Mouse (Mus musculus) CD4-positive naive resting alpha-beta T cell, adult 57 days (primary cell): ENCODE results near the gene Rpp14. TPM values are rescaled to one million over a fixed set of nuclear protein-coding genes. Genes with fewer than 3 reads are reported as not detected.

ENCODE experiments used
- total RNA-seq: library from RNA; stranded (reverse); gene quantifications from one replicate; pipeline ENCODE4 v1.2.4, GENCODE M21; 2023

The Rpp14 gene
- 10.1 TPM for total RNA-seq

DNA sequence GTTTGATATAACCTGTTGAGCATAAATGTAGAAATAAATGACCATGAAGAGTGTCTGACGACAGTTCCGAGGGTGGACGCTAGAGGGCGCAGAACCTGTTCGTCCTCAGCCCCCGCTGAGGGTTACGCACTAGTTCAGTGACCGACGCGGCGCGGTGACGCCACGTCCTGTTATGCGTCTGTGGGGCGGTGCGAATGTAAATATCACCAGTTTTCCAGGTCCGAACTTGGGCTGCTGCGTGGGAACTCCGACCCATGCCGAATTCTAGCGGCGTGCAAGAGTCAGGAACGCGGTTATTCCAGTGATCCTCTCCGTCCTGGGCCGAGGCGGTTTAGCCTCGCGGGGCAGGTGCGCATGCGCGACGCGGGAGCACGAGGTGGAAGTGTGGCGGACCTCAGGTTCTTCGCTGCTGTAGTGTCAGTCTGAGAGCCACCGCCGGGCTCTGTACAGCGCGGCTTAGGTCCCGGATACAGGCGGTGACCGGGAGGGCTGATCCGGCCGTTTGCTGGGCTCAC is at the start of gene Rpp14:
Gene Rpp14 (plus strand): TSS at position 203 of the 515 bp plus-strand sequence.

GRCm38 (mm10) chr14:8097978-8098686 is 18.0 kb downstream of the Rpp14 start, which contains the start of gene Pxk:
Gene Pxk (plus strand): TSS chr14:8098211.

Other genes starting within 250 kb of the Rpp14 start
- gene Gm45521, start 123.1 kb upstream of the Rpp14 start, total RNA-seq: not detected
- 2.3 TPM for gene Dnase1l3, start 85.8 kb upstream of the Rpp14 start, total RNA-seq
- 13.6 TPM for gene Abhd6, start 77.5 kb upstream of the Rpp14 start, total RNA-seq
- 55.7 TPM for gene Pxk, start 17.8 kb downstream of the Rpp14 start, total RNA-seq
- 133 TPM for gene Pdhb, start 92.7 kb downstream of the Rpp14 start, total RNA-seq
- gene Kctd6, start 133.8 kb downstream of the Rpp14 start, total RNA-seq: 13.1 TPM
- gene Acox2, start 179.0 kb downstream of the Rpp14 start, total RNA-seq: not detected
- not detected for gene Fam107a, start 237.7 kb downstream of the Rpp14 start, total RNA-seq